Mouse (Mus musculus): ENCODE results near the gene Inhbc.
"Not testable (repeated sequence)": the region's sequence is repeated elsewhere in the genome, so short reads cannot be mapped to it uniquely, and the experiment has no call there.

Gene Inhbc

DNA sequence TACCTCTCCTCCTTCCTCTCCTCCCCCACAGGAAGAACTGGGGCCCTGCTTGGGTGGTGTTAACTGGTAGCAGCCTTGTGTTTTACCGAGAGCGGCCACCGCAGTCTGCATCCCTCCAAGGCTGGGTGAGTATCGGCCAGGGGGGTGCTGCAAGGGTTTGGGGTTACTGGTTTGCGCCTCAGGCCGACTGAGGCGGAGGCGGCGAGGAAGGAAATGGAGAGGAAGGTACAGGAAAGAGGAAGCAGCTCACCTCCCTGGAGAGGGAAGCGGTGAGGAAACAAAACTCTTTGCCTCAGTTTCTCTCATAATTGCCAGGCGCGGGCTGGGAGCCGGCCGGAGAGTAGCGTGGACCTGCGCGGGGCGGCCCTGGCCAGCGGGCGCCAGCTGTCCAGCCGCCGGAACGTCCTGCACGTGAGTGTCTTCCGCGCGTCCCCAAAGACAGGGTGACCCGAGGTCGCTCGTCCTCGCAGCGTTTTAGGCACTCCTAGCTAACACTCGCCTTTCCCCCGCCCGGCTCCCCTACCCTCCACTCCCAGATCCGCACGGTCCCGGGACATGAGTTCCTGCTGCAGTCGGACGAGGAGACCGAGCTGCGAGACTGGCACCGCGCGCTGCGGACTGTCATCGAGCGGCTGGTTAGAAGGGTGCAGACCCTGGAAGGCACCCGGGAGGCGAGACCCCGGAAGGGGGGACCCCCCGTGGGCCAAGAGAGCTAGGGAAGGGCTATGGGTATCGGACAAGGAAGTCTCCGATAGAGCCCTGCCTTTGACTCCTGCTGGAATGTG is 44.0 kb downstream of the Inhbc start:
- DNase-seq (ENCODE audit: low spot score): no peak

GRCm38 (mm10) chr10:127325454-127326016 is 44.7 kb downstream of the Inhbc start:
- DNase-seq (ENCODE audit: low spot score): no peak

GRCm38 (mm10) chr10:127324495-127324894 is 45.7 kb downstream of the Inhbc start:
- no peak for DNase-seq (ENCODE audit: low spot score)

DNA sequence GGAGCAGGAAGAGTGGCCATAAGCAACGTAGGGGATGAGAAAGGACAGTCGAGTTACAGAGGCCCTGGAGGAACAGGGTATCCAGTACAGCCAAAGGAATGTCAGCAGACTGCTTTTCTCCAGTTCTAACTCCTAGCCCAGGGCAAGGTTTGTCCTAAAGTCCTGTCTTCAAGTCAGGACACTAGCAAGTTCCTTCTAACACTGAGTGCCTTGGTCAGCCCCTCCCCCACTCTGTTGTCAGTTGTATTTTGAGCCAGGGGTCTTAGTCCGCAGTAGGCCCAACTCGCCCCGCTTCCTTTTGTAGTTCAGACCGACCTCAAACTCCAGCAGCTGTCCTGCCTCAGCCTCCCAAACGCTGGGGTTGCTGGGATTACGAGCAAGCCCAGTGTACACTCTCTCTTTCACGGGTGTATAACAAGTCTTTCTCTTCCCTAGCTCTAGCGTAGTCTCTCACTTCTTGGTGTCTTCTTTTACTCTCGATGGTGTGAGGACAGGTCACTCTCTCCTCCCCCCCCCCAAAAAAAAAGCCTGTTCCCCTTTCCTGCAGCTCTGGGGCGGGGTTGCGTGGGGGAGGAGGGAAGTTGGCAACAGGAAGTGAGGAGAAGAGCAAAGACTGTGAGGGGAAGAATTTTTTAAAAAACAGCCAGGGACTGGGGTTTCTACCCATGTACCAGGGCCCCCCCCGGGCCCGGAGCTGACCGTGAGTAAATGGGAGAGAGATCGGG is 46.9 kb downstream of the Inhbc start:
- no peak for DNase-seq (ENCODE audit: low spot score)

DNA sequence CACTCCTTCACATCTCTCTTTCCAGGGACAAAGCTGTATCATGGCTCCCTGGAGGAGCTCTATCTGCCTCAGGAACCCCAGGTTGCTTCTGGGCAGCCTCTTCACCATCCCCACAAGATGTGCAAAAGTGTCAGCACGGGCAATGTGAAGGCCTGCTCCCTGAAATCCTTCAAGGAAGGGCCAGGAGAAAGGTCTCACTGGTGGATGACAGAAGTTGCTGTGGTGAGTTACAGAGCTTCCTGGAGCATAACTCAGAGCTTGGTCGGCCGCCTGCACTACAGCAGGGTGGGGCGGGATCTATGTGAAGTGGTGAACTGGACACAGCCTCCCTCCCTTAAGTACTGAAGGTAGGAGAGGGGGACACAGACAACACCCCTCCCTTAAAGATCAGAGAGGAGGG is 47.6 kb downstream of the Inhbc start:
- DNase-seq (ENCODE audit: low spot score): no peak

GRCm38 (mm10) chr10:127322178-127322577 is 48.1 kb downstream of the Inhbc start:
- DNase-seq (ENCODE audit: low spot score): no peak

GRCm38 (mm10) chr10:127321621-127322020 is 48.6 kb downstream of the Inhbc start, which contains the start of gene Arhgap9:
TSS of gene Arhgap9 (plus strand) at chr10:127321964.
- no peak for DNase-seq (ENCODE audit: low spot score)

DNA sequence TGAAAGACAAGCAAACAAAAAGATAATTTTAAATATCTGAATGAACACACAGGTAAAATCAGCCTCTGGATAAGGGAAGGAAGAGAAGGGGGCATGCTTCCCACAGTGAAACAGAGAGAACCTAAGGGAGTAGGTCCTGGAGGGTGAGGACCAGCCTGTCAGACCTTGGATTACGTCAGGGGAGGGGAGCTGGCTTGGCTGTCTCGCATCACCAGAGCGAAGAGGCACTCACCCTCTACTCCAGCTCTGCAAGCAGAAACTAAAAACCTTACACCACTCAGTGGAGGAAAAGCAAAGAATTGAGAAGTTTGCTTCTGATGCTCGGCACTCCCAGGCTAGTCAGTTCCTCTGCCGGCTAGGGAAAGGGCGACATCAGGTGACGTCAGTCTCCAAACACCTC is 50.3 kb downstream of the Inhbc start:
- no peak for DNase-seq (ENCODE audit: low spot score)

- DNase-seq (ENCODE audit: low spot score): no peak
These were observed 52.2 kb downstream of the Inhbc start for GRCm38 (mm10) chr10:127318009-127318408.

- no peak for DNase-seq (ENCODE audit: low spot score)
These were observed 53.0 kb downstream of the Inhbc start for GRCm38 (mm10) chr10:127317277-127317676.

- DNase-seq (ENCODE audit: low spot score): not testable (repeated sequence)
These were observed 55.3 kb downstream of the Inhbc start for GRCm38 (mm10) chr10:127314950-127315349.

DNA sequence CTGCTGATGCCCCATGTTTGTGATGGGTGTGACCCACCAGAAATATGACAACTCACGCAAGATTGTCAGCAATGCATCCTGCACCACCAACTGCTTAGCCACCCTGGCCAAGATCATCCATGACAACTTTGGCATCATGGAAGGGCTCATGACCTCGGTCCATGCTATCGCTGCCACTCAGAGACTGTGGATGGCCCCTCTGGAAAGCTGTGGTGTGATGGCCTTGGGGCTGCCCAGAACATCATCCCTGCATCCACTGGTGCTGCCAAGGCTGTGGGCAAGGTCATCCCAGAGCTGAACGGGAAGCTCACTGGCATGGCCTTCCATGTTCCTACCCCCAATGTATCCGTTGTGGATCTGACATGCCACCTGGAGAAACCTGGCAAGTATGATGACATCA is 56.7 kb downstream of the Inhbc start:
- not testable (repeated sequence) for DNase-seq (ENCODE audit: low spot score)

GRCm38 (mm10) chr10:127312858-127313257 is 57.4 kb downstream of the Inhbc start:
- DNase-seq (ENCODE audit: low spot score): no peak

DNA sequence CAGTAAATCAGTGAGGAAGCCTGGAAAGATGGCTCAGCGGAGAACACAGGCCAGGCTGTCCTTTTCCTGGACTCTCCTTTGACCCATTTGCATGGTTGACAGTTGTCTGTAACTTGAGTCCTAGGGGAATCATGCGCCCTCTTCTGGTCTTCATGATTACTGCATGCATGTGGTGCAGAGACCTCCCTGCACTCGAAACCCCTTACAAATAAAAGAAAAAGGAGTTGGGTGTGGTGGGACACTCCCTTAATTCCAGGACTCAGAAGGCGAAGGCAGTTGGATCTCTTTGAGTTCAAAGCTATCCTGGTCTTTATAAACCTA is 57.9 kb downstream of the Inhbc start:
- peak; percentile 96 for DNase-seq (ENCODE audit: low spot score)

DNA sequence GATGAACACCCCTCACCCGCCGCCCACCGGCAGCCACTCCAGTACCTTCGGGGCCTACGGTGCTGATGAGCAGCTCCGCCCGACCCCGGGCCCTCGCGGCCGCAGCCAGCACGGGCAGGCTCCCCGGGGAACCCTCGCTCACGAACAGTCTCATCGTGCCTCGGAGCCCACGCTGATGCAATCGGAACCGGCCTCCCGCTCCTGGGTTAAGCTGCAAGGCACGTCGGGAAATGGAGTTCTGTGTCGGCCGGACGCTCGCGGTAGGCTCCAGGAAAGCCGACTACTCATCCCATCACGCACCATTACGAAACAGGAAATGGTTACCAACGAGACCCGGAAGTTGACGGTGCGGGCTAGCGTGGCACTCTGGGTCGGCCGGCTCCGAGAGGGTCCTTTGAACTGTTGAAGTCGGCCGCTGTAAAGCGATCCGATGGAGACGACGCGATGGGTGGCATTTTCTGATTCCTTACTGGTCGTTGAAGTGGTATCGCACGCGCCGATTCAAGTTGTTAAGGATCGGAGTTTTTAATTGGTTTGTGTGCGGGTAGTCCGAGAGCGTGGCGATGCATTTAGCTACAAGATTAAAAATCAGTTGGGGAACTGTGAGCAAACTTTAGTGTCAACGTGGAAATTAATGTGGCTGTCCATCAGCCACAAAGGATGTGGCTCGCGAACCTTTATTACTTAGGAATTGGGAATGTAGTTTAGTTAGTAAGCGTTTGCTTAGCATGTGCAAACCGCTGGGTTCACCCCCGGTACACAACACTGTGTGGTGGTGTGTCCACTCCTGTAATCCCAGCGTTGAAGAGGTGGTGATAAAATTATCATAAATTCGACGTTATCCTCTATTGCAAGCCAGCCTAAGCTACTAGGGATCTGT is 58.5 kb downstream of the Inhbc start, which contains the start of gene Mars:
Mars (minus strand) TSS at position 311 of the 880 bp plus-strand sequence.
- peak; percentile 99 for DNase-seq (ENCODE audit: low spot score)

- peak; percentile 95 for DNase-seq (ENCODE audit: low spot score)
These were observed 59.4 kb downstream of the Inhbc start for GRCm38 (mm10) chr10:127310523-127311475.

DNA sequence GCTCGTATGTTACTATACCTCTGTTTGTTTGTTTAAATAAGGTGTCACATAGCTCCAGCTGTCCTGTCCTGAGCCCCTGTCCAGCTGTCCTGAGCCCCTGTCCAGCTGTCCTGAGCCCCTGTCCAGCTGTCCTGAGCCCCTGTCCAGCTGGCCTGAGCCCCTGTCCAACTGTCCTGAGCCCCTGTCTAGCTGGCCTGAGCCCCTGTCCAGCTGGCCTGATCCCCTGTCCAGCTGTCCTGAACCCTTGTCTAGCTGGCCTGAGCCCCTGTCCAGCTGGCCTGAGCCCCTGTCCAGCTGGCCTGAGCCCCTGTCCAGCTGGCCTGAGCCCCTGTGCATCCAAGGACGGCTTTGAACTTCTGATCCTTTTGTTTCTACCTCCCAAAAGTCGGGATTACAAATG is 61.1 kb downstream of the Inhbc start:
- DNase-seq (ENCODE audit: low spot score): not testable (repeated sequence)

Measured in MN1 (cell line).